Mouse (Mus musculus): ENCODE results near the gene Bsnd.

- TF ChIP-seq CTCF (IDR thresholded peaks at IDR 0.05) (peak; percentile 92), EP300 (IDR thresholded peaks at IDR 0.05) (no peak)
Measured at GRCm38 (mm10) chr4:106474241-106474640, 17.8 kb downstream of the Bsnd start.
